Mouse (Mus musculus) gonadal fat pad, adult 2 months (tissue): Measurements from ENCODE around the gene Egln1. TPM values are rescaled to one million over a fixed set of nuclear protein-coding genes. Genes with fewer than 3 reads are reported as not detected.

Experiments used
- DNase-seq: peaks from one replicate; pipeline ENCODE4 v3.0.0-alpha.2; 2012; ENCODE audit warnings: low read depth
- polyA plus RNA-seq: library from polyadenylated mRNA; depleted of rRNA; stranded (reverse); fragments of >200 nt; gene quantifications from 2 replicates; pipeline ENCODE4 v1.2.3, GENCODE M21; 2012; rRNA removed

Gene Egln1
- 29.5 TPM in 2 replicates for polyA plus RNA-seq

DNA sequence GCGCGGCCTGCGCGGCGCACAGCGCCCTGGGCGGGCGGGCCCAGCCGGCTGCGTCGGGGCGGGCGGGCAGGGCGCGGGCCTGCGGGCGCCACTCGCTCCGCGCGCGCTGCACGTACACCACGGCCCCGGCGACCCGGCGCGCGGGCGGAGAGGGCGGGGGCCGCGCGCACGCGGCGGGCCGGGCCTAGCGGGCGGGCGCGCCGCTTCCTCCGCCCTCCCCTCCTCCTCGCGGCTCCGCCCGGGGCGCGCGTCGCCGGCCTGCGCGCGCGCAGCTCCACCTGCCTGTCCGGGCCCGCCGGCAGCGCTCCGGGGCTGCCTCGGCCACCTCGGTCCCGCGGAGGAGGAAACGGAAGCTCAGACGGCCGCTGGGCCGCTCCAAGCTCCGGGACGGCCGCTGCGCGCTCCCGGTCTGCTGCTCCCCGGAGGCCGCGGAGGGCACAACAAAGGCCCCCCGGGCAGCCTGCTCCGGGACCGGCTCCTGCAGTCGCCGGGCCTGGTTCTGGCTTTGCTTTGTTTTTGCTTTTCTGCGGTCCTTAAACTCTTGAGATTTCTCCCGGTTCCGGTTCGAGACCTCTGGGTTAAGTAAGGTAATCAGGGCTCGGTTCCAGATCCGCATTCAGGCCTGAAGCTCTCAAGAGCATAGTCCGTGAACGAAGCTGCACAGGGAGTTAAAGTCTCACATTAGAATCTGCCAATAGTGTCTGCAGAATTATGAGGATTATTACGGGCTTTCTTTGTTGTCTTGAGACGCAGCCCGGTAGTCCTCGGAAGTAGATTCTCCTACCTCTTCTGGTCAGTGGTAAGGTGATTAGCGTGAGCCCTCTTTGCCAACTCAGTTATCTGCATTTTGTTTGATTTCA lies at the start of gene Egln1:
TSS of gene Egln1 (minus strand) at position 116 of the 860 bp plus-strand sequence.
- DNase-seq = no peak

DNA sequence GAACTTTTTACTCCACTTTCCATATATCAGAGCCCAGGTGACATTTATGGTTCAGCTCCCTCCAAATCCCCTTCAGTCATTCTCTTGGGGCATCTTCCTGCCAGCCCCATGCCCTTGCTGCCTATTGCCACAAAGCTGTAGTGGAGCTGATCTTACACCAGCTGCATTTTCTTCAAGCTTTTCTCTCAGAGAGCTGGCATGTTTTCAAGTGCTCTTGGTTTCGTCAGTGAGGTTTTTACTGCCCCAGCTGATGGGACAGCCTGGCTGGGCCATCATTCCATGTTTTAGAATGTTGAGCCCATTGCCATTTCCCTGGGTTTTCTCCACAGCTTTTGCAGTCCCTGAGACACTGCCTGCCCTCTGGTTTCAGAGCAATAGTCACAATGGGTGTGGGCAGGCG lies 46.7 kb upstream of the Egln1 start:
- no peak for DNase-seq

DNA sequence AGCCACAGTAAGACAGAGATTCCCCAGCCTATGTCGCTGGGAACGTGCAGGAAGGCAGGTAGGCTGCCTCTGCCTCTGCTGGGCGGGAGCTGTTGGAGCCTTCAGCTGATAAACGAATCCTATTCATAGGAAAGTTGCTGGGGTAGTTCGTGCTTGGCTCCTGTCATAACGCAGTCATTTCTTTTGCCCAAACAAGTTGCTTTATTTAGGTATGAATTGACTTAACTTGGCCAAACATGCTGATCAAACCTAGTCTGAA lies 42.5 kb upstream of the Egln1 start:
- DNase-seq = no peak

DNA sequence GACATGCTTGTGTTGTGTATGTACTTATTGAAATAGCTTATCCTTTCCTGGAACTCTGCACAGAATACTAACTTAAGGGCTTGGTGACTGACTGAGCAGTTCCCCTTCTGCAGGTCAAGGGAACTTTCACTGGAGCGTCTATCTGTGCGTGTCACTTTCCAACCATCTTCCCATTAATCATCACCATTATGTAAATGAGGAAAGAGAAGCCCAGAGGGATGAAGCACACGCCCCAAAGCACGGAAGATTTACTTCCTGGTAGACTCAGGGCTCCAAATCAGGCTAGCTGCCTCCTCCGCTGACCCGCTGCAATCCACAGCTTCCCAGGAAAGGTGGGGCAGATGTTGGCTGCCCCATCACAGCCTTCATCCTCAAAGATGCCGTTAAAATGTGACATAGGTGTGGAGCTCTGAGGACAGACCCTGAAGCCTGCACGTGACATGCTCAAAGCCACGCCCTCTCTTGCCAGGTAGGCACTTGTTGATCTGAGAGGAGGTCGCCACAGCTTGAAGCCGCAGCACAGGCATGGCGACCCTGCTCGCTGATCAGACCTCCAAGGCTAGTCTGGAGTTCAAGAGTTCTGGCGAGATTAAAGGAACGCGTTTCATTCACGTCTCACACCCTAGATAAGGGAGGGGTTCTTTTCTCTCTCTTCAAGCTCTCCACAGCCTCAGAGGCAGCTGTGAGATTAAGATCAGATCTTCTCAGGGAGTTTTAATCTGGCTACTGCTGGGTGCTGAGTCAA lies 42.0 kb upstream of the Egln1 start:
- no peak for DNase-seq

DNA sequence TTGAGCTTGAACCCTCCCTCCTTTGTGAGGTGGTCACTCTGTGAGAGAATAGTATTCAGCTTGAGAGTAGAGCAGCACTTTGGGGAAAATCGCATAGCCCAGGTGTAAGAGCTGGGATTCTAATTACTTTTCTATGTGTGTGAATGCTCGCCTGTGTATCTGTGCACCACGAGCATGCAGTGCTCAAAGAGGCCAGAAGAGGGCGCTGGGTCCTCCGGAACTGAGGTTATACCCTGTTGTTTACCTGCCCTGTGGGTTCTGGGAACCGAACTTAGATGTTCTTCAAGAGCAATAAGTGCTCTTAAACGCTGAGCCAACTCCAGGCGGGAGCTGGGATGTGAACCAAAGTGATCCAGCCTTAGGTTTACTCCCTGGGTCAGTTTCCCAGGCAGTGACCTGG lies 31.7 kb upstream of the Egln1 start:
- no peak for DNase-seq

DNA sequence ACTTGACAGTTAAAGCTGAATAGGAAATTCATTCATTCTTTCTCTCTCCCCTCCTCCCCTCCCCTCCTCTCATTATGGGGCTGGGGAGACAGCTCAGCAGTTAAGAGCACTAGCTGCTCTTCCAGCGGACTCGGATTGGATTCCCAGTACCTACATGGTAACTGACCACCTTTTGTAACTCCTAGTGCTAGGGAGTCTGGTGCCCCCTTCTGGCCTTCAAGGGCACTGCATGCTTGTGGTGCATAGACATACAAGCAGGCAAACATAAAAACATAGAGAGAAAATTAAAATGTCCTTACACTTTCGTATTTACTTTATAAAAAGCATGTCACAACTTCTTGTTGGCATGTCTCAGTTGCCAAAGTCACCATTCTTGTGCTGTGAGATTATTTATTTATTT lies 30.9 kb upstream of the Egln1 start:
- no peak for DNase-seq

DNA sequence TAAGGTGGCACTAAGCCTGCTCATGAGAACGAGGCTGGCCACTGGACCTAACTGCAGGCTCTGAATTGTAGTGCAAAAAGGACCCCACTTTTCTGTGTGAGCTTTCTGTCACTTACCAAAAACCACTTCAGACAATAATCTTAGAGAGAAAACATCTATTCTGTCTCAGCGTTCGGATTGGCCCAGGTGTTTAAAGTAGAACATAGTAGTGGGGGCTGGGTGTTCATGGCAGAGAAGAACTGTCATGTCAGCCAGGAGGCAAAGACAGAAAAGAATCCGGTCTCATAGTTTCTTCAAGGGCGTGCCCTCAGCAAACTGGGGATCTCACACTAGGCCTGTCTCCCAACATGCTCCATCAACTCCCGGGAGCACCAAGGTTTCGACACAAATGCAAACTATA lies 28.9 kb upstream of the Egln1 start:
- no peak for DNase-seq

DNA sequence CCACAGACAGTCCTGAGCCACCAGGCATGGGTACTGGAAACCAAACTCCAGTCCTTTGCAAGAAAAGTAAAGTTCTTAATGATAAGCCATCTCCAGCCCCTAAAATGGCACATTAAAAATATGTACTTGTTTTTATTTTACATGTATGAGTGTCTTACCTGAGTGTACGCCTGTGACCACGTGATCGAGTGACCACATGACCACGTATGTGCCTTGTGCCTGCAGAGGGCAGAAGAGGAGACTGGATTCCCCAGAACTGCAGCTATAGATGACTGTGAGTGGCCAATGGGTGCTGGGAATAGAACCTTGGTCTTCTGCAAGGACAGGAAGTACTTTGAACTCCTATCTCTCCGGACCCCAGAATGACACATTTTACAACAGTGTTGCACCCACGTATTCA lies 27.1 kb upstream of the Egln1 start:
- DNase-seq = no peak

DNA sequence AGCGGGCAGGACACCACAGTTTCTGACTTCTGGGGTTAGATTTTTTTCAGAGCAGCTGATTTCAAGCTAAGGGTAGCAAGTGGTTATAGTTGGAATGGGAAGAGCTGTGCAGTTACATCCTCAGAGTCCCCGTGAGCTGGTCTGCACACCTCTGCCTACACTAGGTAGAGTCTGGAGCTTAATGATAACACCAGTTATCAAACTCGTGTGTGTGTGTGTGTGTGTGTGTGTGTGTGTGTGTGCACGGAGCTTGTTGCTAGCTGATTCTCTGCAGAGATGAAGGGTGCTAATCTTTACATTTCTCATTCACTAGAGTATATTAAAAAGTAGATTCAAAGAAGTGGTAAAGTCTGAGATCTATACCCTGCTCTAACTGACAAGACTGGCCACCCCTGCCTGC lies 25.1 kb upstream of the Egln1 start:
- no peak for DNase-seq

DNA sequence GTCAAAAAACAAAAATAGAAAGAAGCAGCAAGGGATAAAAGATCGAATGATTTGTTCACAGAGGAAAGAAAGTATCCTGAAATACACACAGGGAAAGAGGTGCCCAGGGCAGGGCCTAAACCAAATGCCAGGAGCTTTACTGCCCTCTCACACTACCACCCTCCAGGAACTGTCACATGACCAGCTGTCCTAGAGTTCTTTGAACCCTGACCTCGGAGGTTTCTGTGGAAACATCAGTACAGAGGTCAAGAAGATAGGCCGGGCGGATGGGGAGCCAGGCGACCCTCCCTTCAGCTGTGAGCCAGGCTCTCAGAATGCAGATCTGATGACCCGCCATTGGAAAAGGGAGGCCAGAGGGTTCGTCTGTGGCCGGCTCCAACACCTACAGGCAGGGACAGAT lies 24.1 kb upstream of the Egln1 start:
- no peak for DNase-seq

DNA sequence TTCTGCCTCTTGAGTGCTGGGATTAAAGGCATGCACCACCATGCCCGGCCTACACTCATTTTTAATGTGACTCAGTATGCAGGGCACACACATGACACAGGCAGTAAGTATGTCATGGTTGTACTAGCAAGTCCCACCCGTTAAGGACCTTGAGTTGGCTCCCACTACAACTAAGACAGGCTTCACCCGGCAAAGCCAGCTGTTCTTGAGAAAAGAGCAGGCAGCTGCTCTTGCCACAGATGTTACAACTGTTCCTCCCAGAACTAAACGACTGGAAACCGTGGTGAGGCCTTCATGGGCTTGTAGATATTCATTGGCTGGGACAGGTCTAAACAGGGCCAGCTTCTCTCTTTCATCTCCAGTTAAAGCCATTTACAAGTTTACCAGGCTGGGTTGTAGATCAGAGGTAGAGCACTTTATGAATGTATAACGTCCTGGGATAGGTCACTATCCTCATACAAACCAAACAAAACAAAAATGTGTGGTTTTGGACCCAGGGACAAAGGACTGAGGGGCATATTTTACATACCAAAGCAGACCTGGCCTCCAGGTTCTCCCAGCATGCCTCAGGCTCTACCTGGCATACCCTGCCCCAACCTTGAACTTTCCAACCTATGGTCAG lies 21.3 kb upstream of the Egln1 start:
- DNase-seq = no peak

DNA sequence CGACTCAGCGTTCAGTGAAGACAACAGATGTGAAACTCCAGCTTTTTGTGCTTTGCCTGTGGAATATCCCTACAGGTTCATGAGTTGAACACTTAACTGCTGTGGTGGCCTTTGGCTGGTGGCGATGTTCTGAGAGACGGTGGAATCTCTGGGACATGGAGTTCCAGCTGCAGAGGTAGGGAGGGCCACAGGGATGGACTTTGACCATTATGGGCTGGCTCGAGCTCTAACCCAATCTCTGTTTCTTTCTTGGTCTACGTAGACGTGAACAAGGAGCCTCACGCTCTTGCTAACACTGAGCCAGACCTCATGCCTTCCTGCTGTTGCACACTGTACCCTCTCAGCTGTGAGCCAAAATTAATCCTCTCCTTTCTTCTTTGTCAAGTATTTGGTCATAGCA lies 15.8 kb upstream of the Egln1 start:
- DNase-seq = no peak

DNA sequence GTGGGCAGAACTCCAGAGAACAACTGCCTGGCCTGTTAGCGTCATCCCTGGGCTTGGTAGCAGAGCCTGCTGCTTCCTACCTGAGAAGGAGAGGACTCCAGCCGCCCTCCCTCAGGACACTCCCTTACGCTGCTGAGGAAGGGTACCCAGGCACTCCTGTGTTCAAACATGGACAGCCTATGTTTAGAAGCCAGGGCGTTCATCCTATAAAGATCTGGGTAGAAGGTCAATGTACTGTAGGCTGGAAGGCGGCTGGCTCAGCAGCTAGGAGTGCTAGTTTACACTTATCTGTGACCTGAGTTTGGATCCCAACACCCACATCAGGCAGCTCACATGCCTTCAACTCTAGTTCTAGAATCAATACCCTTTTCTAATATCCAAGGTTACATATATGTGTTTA lies 14.1 kb upstream of the Egln1 start:
- no peak for DNase-seq

DNA sequence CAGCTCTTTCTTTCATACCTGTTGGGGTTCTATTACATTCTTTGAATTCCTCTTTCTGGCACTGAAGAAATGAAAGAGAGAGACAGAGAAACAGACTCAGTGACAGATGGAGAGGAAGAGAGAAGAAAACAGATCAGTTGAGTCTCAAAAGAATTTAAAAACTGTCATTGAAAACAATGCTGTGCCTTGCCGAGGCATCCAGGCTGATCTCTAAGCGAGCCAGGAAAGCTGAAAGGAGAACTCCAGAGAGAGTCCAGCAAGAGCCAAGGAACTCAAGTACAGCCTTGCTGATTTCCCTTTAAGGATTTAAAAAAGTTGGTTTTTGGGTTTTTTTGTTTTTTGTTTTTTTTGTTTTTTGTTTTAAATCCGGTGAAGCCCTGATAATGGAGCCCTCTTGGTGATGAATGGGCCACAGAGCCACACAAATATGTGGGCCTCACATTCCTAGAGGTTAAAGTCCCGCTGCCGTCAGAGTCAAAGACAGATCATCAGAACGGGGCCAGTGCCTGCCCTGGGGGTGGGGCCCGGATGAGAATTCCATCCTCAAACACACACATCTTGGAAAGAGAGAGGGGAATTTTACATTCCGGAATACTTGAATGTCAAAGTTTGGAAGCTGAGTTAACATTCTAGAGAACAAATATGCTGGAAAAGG lies 11.2 kb upstream of the Egln1 start:
- no peak for DNase-seq

DNA sequence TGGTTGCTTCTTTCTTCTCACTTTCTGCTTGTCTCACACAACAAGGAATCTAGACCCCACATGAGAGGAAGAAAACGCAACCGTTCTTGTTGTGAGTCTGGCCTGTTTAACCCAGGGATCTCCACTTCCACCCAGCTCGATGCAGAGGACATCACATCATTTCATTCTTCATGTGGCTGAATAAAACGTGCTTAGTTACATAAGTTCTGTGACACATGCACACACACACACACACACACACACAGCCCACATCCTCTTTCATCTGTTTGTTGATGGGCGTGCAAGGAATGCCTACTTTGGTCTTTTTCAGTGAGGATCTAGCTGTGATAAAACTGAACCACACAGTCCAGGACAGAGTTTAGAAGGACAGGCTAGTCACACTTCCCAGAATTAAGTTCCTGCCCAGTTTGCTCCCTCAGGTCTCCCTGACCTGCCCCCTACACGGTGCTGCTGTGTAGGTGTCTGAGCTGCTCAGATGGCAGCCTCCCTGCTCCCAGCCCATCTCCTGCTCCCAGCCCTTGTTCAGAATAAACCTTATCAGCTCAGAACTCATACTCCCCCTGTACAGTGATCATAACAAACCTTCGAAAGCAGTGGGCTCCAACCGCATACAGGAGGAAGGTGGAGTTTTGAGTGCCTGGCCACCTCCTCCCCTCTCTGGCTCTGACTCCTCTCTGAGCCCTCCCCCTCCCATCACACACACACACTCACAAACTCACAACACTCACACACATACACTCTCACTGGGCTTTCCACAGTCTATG lies 10.5 kb upstream of the Egln1 start:
- no peak for DNase-seq

DNA sequence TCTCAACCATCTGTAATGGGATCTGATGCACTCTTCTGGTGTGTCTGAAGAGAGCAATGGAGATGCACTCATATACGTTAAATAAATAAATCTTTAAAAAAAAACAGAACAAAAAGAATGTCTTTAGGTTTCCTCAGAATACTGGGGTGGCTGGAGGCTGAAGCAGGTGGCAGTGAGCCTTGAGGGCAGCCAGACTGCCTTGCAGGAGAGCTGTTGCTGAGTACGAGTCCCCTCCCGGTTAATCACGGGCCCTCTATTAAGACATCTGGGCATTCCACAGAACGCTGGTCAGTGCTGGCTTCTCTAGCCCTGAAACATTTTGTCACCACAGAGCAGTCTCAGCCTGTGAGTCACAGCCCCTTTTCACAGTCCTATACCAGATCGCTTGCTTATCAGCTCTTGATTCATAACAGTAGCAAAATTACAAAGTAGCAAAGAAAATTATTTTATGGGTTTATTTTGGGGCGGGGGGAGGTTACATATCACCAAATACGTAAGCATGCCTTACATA lies 5.5 kb upstream of the Egln1 start:
- DNase-seq = no peak

DNA sequence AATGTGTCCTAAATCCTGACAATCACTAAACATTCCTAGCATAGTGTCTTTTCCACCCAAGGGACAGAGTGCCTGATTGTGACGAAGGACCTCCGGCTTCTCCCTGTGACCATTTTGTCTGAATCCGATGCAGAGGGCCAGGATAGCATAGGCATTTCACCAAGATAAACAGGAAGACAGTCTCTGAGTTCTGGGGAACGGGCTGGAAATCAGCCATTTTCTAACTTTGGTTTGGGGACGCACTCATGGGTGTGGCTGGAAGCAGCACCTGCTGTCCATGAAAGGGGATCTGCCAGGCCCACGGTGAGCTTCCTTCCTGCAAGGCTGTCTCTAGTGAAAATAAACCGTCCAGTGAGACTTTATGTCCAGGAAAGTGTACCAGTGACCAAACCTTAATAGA lies 4.1 kb upstream of the Egln1 start:
- no peak for DNase-seq

DNA sequence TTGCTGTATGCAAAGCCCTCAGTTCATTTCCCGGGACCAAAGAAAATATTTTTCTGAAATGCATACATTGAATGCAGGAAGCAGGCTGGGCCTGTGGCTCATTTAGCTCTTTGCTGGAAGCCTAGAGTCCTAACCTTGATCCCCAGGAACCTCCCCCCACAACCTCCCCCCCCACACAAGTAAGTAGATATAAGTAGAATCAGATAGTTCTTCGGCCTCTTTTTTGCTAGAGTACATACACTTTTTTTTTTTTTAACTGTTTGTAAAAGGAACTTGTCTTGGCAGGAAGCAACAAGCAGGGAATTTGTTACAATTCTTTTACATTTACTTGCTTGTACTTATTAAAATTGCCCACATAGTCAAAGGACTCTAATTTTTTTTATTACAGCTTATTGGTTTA lies 1.7 kb upstream of the Egln1 start:
- DNase-seq = no peak

DNA sequence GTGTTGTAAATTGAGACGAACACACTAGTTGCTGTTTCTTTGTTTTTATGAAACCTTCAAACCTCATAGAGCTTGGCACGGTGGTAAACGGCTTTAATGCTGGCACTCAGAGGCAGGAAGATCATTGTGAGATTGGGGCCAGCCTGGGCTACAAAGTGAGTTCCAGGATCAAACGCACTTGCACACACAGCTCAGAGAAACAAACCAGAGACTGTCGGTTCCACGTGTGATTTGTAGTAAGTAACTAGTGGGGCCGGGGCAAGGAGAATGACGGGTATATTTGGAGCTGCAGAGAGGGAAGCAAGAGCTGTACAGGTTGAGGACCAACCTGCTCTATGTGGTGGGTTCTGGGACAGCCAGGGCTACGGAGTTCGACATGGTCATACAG lies 939 bp upstream of the Egln1 start:
- DNase-seq = no peak

DNA sequence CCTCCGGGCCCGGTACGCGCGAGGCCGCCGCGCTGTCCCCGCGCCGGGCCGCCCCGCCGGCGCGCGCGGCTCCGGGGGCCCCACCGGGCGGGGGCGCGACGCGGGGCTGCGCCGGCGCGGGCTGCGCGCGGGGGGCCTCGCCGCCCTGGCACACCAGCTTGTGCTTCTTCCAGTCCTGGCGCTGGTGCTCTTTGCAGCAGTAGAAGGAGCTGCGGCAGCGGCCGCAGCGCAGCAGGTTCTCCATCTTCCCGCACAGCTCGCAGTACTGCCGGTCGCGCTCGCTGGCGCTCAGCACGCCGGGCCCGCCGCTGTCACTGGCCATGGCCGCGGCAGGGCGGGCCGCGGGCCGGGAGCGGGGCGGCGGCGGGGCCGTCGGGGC lies 402 bp downstream of the Egln1 start:
- no peak for DNase-seq

DNA sequence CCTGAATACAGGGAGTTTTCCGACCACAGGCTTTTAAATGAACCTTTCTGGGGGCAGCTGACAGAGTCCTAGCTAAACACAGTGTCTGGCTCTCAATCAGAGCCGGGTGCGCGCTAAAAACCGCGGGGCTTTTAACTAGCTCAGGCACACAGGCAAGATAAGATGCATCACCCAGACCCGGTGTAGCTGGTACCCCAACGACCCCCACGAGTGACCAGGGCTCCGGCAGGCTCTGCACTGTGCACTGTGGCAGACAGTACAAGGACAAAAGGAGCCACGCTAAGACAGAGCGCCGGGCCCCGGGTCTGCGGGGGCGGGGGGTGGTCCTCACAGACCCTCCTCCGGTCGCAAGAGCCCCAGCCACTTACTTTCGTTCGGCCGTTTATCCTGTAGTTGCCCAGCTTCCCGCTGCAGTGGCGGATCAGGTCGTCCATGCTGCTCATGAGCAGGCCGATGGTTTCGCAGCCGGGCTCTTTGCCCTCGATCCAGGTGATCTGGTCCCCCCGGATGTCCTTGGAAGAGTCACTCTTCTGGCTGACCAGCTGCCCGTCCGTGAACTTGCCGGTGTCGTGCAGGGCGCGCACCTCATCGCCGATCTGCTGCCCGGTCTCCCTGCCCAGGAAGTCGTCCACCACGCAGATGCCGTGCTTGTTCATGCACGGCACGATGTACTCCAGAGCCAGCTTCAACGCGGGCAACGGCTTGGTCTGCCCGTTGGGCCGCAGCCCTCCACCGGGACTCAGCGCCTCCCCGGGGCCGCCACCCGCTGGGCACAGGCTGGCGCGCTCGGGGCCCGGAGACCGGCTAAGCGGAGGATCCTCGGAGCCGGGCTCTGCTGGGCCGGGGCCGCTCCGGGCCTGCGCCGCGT lies 1.0 kb downstream of the Egln1 start:
- no peak for DNase-seq
